Mouse (Mus musculus) kidney, adult 18-20 months (tissue): Measurements from ENCODE around the gene Ptma.

Experiments
- DNase-seq: peaks from one replicate; pipeline ENCODE4 v3.0.0; 2021

Ptma gene

DNA sequence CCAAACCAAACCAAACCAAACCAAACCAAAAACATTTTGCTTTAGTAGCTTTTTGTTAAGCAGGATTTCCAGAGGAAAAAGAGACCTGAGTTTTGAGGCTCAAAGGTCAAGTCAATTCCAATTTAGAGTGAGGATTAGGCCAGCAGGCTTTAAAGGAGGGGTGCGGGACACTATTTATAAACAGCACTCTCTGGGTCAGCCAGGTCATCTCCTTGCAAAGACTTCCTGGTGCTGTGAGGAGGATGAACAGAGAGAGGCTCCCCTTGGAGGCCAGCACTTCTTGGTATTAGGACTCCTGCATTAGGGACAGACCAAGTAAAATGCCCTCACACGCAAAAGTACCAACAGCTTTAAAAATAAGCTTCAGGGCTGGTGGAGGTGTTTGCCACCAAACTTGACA lies 25.4 kb downstream of the Ptma start:
- no peak for DNase-seq

- no peak for DNase-seq
Measured at GRCm38 (mm10) chr1:86555665-86556064, 29.1 kb downstream of the Ptma start.

GRCm38 (mm10) chr1:86557872-86558271 lies 31.3 kb downstream of the Ptma start:
- no peak for DNase-seq

DNA sequence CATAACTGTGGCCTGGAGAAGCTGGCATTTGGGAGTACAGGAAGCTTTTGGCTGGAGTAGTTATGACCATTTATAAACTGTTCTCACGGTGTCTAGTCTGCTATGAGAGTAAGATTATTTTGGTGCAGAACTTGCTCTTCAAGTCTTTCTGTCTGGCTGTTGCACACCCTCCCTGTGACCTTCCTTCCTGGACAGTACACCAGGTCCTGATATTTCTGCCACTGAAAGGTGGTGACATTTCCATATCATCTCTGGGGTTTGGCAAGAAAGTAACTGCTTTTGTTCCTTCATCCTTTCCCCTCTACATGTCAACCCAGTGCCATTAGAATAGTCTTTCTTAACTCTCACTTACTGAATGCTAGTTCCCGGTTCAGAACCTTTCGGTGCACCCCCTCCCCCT lies 32.7 kb downstream of the Ptma start:
- no peak for DNase-seq

DNA sequence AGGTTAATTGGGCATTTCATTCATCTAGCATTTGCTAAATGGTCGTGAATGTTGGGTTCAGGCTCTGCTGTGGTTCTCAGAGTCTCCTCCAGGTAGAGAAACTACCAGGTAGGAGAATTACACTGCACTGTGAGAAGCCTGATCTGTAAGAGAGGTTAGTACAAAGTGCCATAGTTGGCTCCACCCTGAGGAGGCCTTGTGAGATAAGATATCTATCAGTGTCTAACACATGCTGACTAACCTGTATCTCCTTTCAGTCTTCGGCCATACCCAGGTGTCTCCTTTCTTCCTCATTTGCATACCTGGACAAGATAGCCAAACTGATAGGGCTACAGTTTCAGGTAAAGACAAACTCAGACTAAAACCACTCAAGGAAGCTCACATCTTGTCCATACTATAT lies 36.1 kb downstream of the Ptma start:
- no peak for DNase-seq

GRCm38 (mm10) chr1:86568409-86568808 lies 41.9 kb downstream of the Ptma start:
- DNase-seq: no peak

- DNase-seq: no peak
Measured at GRCm38 (mm10) chr1:86569292-86569860, 42.9 kb downstream of the Ptma start.

DNA sequence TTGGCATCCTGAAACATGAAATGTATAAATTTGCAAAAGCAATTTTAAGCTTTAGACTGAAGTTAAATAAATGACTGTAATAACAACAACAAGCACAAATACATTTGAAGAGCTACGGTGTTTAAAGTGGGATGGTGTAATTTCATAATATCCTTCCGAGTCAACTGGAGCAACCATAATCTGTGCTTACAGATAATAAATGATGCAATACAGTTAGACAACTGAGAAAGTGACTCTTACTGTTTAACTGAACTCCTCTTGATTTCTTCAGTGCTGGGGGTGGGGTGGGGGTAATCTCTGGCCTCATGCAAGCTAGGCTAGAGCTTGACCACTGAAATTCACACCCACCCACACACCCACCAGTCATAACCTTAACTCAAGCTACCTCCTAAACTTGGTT lies 44.9 kb downstream of the Ptma start:
- DNase-seq: no peak

DNA sequence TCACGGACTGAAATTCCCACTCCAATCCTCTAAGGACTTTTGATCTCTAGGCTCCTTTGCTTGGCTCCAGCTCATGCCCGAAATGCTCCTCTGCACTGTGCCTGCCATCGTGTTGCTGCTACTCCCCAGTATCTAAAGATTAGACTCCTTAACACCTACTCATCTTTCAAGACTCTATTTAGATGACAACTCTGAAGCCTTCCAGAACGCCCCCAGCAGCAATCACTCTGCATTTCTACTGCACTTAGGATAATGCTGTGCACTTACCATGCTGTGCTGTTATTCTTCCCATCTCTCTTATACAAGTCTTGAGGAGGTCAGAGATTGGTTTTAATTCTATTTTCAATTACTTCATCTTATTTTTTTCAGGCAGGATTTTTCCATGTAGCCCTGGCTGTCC lies 45.4 kb downstream of the Ptma start:
- no peak for DNase-seq
